In the genomic region with DNA sequence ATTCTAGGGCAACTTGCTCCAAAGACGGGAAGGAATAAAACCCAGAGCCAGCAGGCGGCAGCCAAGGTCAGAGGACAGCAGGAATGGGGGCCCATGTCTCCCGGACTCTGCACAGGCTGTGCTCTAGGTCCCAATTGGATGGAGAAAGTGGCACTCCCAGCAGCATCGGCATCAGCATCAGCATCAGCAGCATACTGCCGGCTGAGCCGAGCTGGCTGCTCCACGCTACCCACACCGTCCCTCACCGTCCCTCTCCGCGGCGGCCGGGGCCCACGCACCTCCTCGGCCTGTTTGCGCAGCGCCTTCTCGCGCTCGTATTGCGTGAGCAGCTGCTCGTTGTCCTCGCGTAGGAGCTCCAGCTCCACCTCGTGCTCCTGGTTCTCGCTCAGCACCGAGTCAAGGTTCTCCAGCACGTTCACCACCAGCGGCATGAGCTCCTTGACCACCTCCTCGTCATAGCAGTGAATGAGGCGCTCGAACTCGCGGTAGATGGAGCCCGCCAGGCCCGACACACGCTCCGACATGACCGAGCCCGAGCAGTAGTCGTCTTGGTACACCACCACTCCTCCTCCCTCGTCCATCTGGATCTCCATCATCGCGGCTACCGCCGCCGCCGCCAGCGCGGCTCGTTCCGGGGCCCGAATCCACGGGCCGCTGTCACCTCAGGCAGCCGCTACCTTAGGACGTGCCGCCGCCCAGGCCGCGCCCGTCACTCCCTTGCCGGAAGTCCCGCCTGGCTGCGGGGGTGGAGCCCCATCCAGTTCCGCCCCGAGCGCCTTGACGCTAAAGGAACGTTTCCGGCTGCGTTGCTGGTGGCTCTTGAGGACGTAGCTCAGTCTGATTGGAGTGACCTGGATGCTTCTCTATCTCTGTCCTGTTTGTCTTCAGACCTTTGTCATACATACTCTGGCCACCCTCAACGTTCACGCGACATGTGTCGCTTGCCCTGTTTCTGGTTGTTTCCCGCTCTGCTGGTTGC, we compare ENCODE assay signal across 8 mouse cellular contexts. TPM values are rescaled to one million over a fixed set of nuclear protein-coding genes. Genes with fewer than 3 reads are reported as not detected.
DNase-seq lines count a peak whose midpoint lies in the region; ATAC-seq lines count a peak whose summit lies in the region.

A gene (minus strand): TSS at position 719 of the 979 bp plus-strand sequence.

- peak; percentile 95 for DNase-seq in adipocyte (ENCODE audit: low spot score)
- peak; percentile 97 for DNase-seq in embryo, embryonic 10 days (ENCODE audit: low spot score)
- DNase-seq in gastrocnemius, postnatal 14 days, result peak; percentile 96
- peak; percentile 93 to 97 for DNase-seq in left cerebral cortex, postnatal 10 days (ENCODE audit: extremely low spot score in 1 of 2, low spot score in 2 of 2)
- peak; percentile 96 for DNase-seq in right cerebral cortex, postnatal 25 days
- DNase-seq in urinary bladder, postnatal 4 days (ENCODE audit: low spot score in 2 of 2), result peak; percentile 91 to 94

- intact Hi-C loops in gastrocnemius, postnatal 14 days (cut with DNase I; ENCODE audit: low total_unique reads), result no loop called here
- intact Hi-C loops in left cerebral cortex, postnatal 10 days (cut with DNase I), result no loop called here

- peak; percentile 99 for ATAC-seq in inflammation-experienced regulatory T-cells, adult 6 months
- peak; percentile 95 for ATAC-seq in megakaryocyte-erythroid progenitor cell, adult 5-6 weeks (replicated peaks; ENCODE audit: low FRiP score, low TSS enrichment, poor library complexity, severe bottlenecking)

RNA-seq across cellular contexts. Expression of the gene that starts here (rescaled TPM):
- total RNA-seq in gastrocnemius, postnatal 14 days (2021), result 10 to 100 TPM; 16.3 to 19.2 TPM
- polyA plus RNA-seq in inflammation-experienced regulatory T-cells, adult 6 months (2017; shearing (Covaris generic)), result 10 to 100 TPM; 22.0 to 47.5 (median 34.9) TPM
- total RNA-seq in left cerebral cortex, postnatal 10 days (2021), result 100 to 1,000 TPM; 288 to 297 TPM
- 104 and 107 TPM in 2 replicates for total RNA-seq in megakaryocyte-erythroid progenitor cell, adult 5-6 weeks (2014; fragmentation: Nextera tagmentation)
- 27.0 and 35.3 TPM in 2 replicates for total RNA-seq in megakaryocyte-erythroid progenitor cell, adult 5-6 weeks (2017)

Comparison
In these comparisons a context has a peak if more than half of its experiments do, and no peak if none do; other contexts are left out.
1. Peak in every context shown above with its lines: DNase-seq and ATAC-seq.